Comparison of ENCODE assay signal across 19 mouse cellular contexts in the genomic region with DNA sequence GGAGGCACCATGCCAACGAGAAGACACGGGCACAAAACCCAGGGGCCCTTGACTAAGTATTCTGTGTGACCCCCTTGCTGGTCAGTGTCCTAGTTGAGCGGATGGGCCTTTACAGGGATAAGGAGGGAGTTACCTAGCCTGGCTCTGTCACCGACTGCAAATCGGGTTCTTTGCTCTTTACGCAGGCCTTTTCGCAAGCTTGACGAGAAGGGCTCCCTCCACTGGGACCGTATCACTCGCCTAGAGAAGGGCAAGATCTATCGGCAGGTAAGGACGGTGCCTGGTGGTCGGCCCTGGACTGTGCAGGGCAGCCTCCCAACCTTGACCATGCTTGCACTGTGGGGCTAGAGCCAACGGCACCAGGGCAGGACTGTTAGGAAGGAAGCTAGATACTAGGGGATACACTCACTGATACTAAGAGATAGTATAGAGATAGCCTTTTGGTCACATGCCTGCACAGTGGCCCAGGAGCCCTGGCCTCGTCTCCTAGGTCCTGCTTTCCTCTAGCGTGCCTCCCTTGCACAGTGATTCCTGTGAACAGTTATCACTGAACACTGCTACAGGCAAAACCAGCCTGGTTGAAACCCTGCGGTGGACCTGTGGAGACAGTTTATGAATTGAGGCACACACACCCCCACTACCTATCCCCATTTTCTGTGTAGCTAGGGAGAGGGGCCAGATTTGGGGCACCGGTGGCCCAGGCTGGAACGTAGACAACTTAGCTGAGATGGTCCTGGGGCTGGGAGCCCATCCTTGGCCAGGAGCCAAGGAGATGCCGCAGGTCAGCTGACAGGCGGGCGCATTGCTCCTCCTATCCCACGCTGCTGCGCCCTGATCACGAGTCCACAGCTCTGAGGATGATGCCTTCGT. TPM values are rescaled to one million over a fixed set of nuclear protein-coding genes. Genes with fewer than 3 reads are reported as not detected.
DNase-seq lines count a peak whose midpoint lies in the region; ATAC-seq and TF ChIP-seq lines count a peak whose summit lies in the region.
"Had no signal": no experiment of that assay in that cellular context is flagged by ENCODE, and none has a peak within 500 bp of the region (broad histone marks: within the 10 kb centered on the region; RNA-seq: fewer than 3 reads in every experiment).

No protein-coding gene starts in this region.

- no peak for TF ChIP-seq CTCF in midbrain, postnatal 0 days (IDR thresholded peaks at IDR 0.05)

- WGBS in kidney, embryonic 16.5 days: 92% methylated on average over 26 of the region's 26 CpGs
- 93% methylated on average over 26 of the region's 26 CpGs for WGBS in midbrain, postnatal 0 days
- WGBS in midbrain, embryonic 10.5 days: 95% methylated on average over 26 of the region's 26 CpGs
- 91% methylated on average over 26 of the region's 26 CpGs for WGBS in limb, embryonic 15.5 days

- no peak overlapping the region for H3K9ac ChIP-seq in kidney, embryonic 16.5 days (replicated peaks; ENCODE audit: low read length)
- 0 out of 2 replicates have a peak overlapping the region, but pooled peaks have one; percentile 19 for H3K9ac ChIP-seq in midbrain, postnatal 0 days (replicated peaks; ENCODE audit: low read length, poor library complexity, severe bottlenecking)
- no peak overlapping the region for H3K9ac ChIP-seq in limb, embryonic 15.5 days
- H3K9ac ChIP-seq: embryonic facial prominence, embryonic 12.5 days; hindbrain, embryonic 14.5 days; liver, embryonic 13.5 days had no signal

- no peaks in the 10 kb centered on the region for H3K9me3 ChIP-seq in kidney, embryonic 16.5 days (ENCODE audit: low read length)
- H3K9me3 ChIP-seq in midbrain, postnatal 0 days (ENCODE audit: low read length): no peaks in the 10 kb centered on the region
- no peaks in the 10 kb centered on the region for H3K9me3 ChIP-seq in midbrain, embryonic 10.5 days (replicated peaks)
- H3K9me3 ChIP-seq in limb, embryonic 15.5 days: no peaks in the 10 kb centered on the region
- H3K9me3 ChIP-seq: embryonic facial prominence, embryonic 12.5 days; liver, embryonic 13.5 days had no signal

- H3K4me2 ChIP-seq in kidney, embryonic 16.5 days (replicated peaks; ENCODE audit: low read depth, low read length): no peak overlapping the region
- H3K4me2 ChIP-seq in midbrain, postnatal 0 days (ENCODE audit: low read depth, low read length, poor library complexity, severe bottlenecking): no peak overlapping the region
- no peak overlapping the region for H3K4me2 ChIP-seq in limb, embryonic 15.5 days
- H3K4me2 ChIP-seq: embryonic facial prominence, embryonic 12.5 days; hindbrain, embryonic 14.5 days; liver, embryonic 13.5 days had no signal

- no peak overlapping the region for H3K4me3 ChIP-seq in kidney, embryonic 16.5 days (ENCODE audit: low read length)
- no peak overlapping the region for H3K4me3 ChIP-seq in midbrain, postnatal 0 days (ENCODE audit: low read depth, low read length)
- H3K4me3 ChIP-seq in midbrain, embryonic 10.5 days: no peak overlapping the region
- no peak overlapping the region for H3K4me3 ChIP-seq in limb, embryonic 15.5 days
- H3K4me3 ChIP-seq: embryonic facial prominence, embryonic 12.5 days; erythroblast, embryonic 14.5 days; liver, embryonic 13.5 days had no signal

- no peaks in the 10 kb centered on the region for H3K27me3 ChIP-seq in kidney, embryonic 16.5 days (ENCODE audit: insufficient read depth, low read length)
- H3K27me3 ChIP-seq in midbrain, postnatal 0 days (ENCODE audit: insufficient read depth, low read length): no peaks in the 10 kb centered on the region
- H3K27me3 ChIP-seq in midbrain, embryonic 10.5 days (ENCODE audit: low read depth, poor library complexity, severe bottlenecking): no peaks in the 10 kb centered on the region
- H3K27me3 ChIP-seq in limb, embryonic 15.5 days: no peaks in the 10 kb centered on the region
- H3K27me3 ChIP-seq: embryonic facial prominence, embryonic 12.5 days; liver, embryonic 13.5 days had no signal

- ATAC-seq in kidney, embryonic 16.5 days (ENCODE audit: low FRiP score, low TSS enrichment): no peak
- ATAC-seq in midbrain, postnatal 0 days (ENCODE audit: low FRiP score): no peak
- no peak for ATAC-seq in limb, embryonic 15.5 days (ENCODE audit: insufficient number of reproducible peaks, low FRiP score, low TSS enrichment, low read depth)
- ATAC-seq: forebrain, embryonic 14.5 days; intestine, embryonic 16.5 days; midbrain, embryonic 16.5 days had no signal

- H3K36me3 ChIP-seq in kidney, embryonic 16.5 days (ENCODE audit: insufficient read depth, low read length): peaks cover 60% of the 10 kb centered on the region
- H3K36me3 ChIP-seq in midbrain, postnatal 0 days (ENCODE audit: insufficient read depth, low read length): peaks cover 14% of the 10 kb centered on the region
- H3K36me3 ChIP-seq in midbrain, embryonic 10.5 days: peaks cover 92% of the 10 kb centered on the region
- peaks cover 70% of the 10 kb centered on the region for H3K36me3 ChIP-seq in limb, embryonic 15.5 days

- intact Hi-C loops in heart, postnatal 10 days (cut with DNase I): loop anchor here (2.0 kb wide), 1 partner anchor 24 kb away; no protein-coding TSS in a partner anchor

- peak; percentile 93 for DNase-seq in heart, adult 11 months
- DNase-seq in heart, postnatal 10 days: no peak
- DNase-seq in kidney, adult 11 months: no peak
- DNase-seq in midbrain, postnatal 0 days (ENCODE audit: low spot score): no peak
- DNase-seq in midbrain, embryonic 10.5 days (ENCODE audit: low spot score): no peak
- DNase-seq: adrenal gland, adult 2 months; cerebellum, adult 8-10 months; heart, postnatal 14 days; liver, embryonic 13.5 days; lung, postnatal 36 days had no signal

- peak overlapping the region; percentile 82 for H3K27ac ChIP-seq in kidney, embryonic 16.5 days (ENCODE audit: low read length)
- H3K27ac ChIP-seq in midbrain, postnatal 0 days (ENCODE audit: low read depth, low read length): no peak overlapping the region
- no peak overlapping the region for H3K27ac ChIP-seq in midbrain, embryonic 10.5 days (replicated peaks)
- 0 out of 2 replicates have a peak overlapping the region, but pooled peaks have one; percentile 22 for H3K27ac ChIP-seq in limb, embryonic 15.5 days
- H3K27ac ChIP-seq: embryonic facial prominence, embryonic 12.5 days; hindbrain, embryonic 14.5 days; liver, embryonic 13.5 days had no signal

- H3K4me1 ChIP-seq in kidney, embryonic 16.5 days (ENCODE audit: insufficient read depth, low read length): peaks cover 44% of the 10 kb centered on the region
- H3K4me1 ChIP-seq in midbrain, postnatal 0 days (ENCODE audit: insufficient read depth, low read length): no peaks in the 10 kb centered on the region
- H3K4me1 ChIP-seq in midbrain, embryonic 10.5 days: peaks cover 27% of the 10 kb centered on the region
- peaks cover 37% of the 10 kb centered on the region for H3K4me1 ChIP-seq in limb, embryonic 15.5 days

RNA-seq across cellular contexts. Expression of gene Nt5dc2, which starts 5.8 kb away (rescaled TPM):
- total RNA-seq in heart, postnatal 10 days (2021): 10 to 100 TPM; 53.1 to 57.7 TPM
- 350 and 354 TPM in 2 replicates for polyA plus RNA-seq in kidney, embryonic 16.5 days (2015; fragmentation: Nextera tagmentation; extraction: Ambion mirVana)
- 132 and 171 TPM in 2 replicates for total RNA-seq in midbrain, postnatal 0 days (2014; rRNA removed)
- polyA plus RNA-seq in midbrain, postnatal 0 days (2015; fragmentation: Nextera tagmentation; extraction: Ambion mirVana): 132 and 144 TPM in 2 replicates
- polyA plus RNA-seq in midbrain, embryonic 10.5 days (2016; fragmentation: Nextera tagmentation; extraction: Ambion mirVana): 543 and 572 TPM in 2 replicates
- polyA plus RNA-seq in limb, embryonic 15.5 days (2015; fragmentation: Nextera tagmentation; extraction: Ambion mirVana): 336 and 349 TPM in 2 replicates

RNA-seq across cellular contexts. Expression of gene Smim4, which starts 7.9 kb away (rescaled TPM):
- total RNA-seq in heart, postnatal 10 days (2021): 10 to 100 TPM; 92.2 to 93.5 TPM
- 105 and 109 TPM in 2 replicates for polyA plus RNA-seq in kidney, embryonic 16.5 days (2015; fragmentation: Nextera tagmentation; extraction: Ambion mirVana)
- total RNA-seq in midbrain, postnatal 0 days (2014; rRNA removed): 3.2 and 4.3 TPM in 2 replicates
- polyA plus RNA-seq in midbrain, postnatal 0 days (2015; fragmentation: Nextera tagmentation; extraction: Ambion mirVana): 41.6 and 47.5 TPM in 2 replicates
- 63.1 and 64.3 TPM in 2 replicates for polyA plus RNA-seq in midbrain, embryonic 10.5 days (2016; fragmentation: Nextera tagmentation; extraction: Ambion mirVana)
- polyA plus RNA-seq in limb, embryonic 15.5 days (2015; fragmentation: Nextera tagmentation; extraction: Ambion mirVana): 58.9 and 64.1 TPM in 2 replicates

RNA-seq across cellular contexts. Expression of gene Stab1, which starts 31.8 kb away (rescaled TPM):
- 10 to 100 TPM; 77.3 to 78.9 TPM for total RNA-seq in heart, postnatal 10 days (2021)
- 35.2 and 39.8 TPM in 2 replicates for polyA plus RNA-seq in kidney, embryonic 16.5 days (2015; fragmentation: Nextera tagmentation; extraction: Ambion mirVana)
- 25.5 and 31.4 TPM in 2 replicates for total RNA-seq in midbrain, postnatal 0 days (2014; rRNA removed)
- 9.0 and 11.7 TPM in 2 replicates for polyA plus RNA-seq in midbrain, postnatal 0 days (2015; fragmentation: Nextera tagmentation; extraction: Ambion mirVana)
- polyA plus RNA-seq in midbrain, embryonic 10.5 days (2016; fragmentation: Nextera tagmentation; extraction: Ambion mirVana): 18.0 and 23.7 TPM in 2 replicates
- polyA plus RNA-seq in limb, embryonic 15.5 days (2015; fragmentation: Nextera tagmentation; extraction: Ambion mirVana): 42.5 and 44.4 TPM in 2 replicates
- total RNA-seq: granulocyte monocyte progenitor cell, adult 5-6 weeks had no signal

Comparison
In these comparisons a context has a peak if more than half of its experiments do, and no peak if none do; other contexts are left out.
1. H3K27ac ChIP-seq: peak in kidney, embryonic 16.5 days (single experiment) and limb, embryonic 15.5 days (single experiment); none in midbrain, postnatal 0 days (single experiment) and midbrain, embryonic 10.5 days (single experiment).